Mouse (Mus musculus) stomach, embryonic 14.5 days (tissue): ENCODE data around the gene Polg2. TPM values are rescaled to one million over a fixed set of nuclear protein-coding genes. Genes with fewer than 3 reads are reported as not detected.

ENCODE experiments used
- ATAC-seq: fragments of 200-750 bp; cut with Nextera tagmentation; 2 replicates; pipeline ENCODE4 v1.8.0; 2017; ENCODE audit warnings: low read depth, moderate TSS enrichment; ENCODE audit not compliant: insufficient number of reproducible peaks, insufficient read depth, low FRiP score
- H3K27ac ChIP-seq: fragments of 300-500 bp; sonication (generic); 2 replicates; pipeline ENCODE4 v1.5.1; 2014; ENCODE audit warnings: mild to moderate bottlenecking, low read length, moderate library complexity, mixed read lengths
- H3K27me3 ChIP-seq: fragments of 300-500 bp; sonication (generic); 2 replicates; pipeline ENCODE4 v1.6.1; 2014; ENCODE audit warnings: low read length, control low read depth, mixed read lengths; ENCODE audit not compliant: control insufficient read depth, insufficient read depth
- H3K36me3 ChIP-seq: fragments of 300-500 bp; sonication (generic); 2 replicates; pipeline ENCODE4 v1.6.1; 2014; ENCODE audit warnings: mild to moderate bottlenecking, control low read depth, low read length, moderate library complexity, mixed read lengths; ENCODE audit not compliant: control insufficient read depth, insufficient read depth
- H3K4me1 ChIP-seq: fragments of 300-500 bp; sonication (generic); 2 replicates; pipeline ENCODE4 v1.6.1; 2014; ENCODE audit warnings: low read length, control low read depth, mixed read lengths; ENCODE audit not compliant: control insufficient read depth, insufficient read depth
- H3K4me2 ChIP-seq: fragments of 300-500 bp; sonication (generic); replicated peaks from 2 replicates; pipeline ENCODE4 v1.6.1; 2014; ENCODE audit warnings: low read depth, low read length, control low read depth
- H3K4me3 ChIP-seq: fragments of 300-500 bp; sonication (generic); 2 replicates; pipeline ENCODE4 v1.5.1; 2014; ENCODE audit warnings: low read depth, low read length, control low read depth
- H3K9ac ChIP-seq: fragments of 300-500 bp; sonication (generic); replicated peaks from 2 replicates; pipeline ENCODE4 v1.6.1; 2014; ENCODE audit warnings: low read depth, mild to moderate bottlenecking, control low read depth, low read length, moderate library complexity, mixed read lengths
- H3K9me3 ChIP-seq: fragments of 300-500 bp; sonication (generic); 2 replicates; pipeline ENCODE4 v1.6.1; 2016; ENCODE audit warnings: low read depth, low read length, control low read depth; ENCODE audit not compliant: control insufficient read depth
- WGBS: fragments of 180-500 bp; shearing (Covaris S2); extraction: QIAGEN DNeasy Blood & Tissue Kit; methylation state at CpG from one replicate; pipeline ENCODE4 v1.1.7; 2014; 5-methylcytosine and 5-hydroxymethylcytosine counted together
- polyA plus RNA-seq: library from polyadenylated mRNA; unstranded; fragments of >200 nt; fragmentation: Nextera tagmentation; extraction: Ambion mirVana; gene quantifications from 2 replicates; pipeline ENCODE4 v1.2.1, GENCODE M21; 2014

The Polg2 gene
- polyA plus RNA-seq, 1 experiment from 2014 or later, result 11.8 TPM

- 87% methylated on average over 4 of the region's 4 CpGs for WGBS
- 0 out of 2 replicates have a peak, but pooled peaks cover 3% of the 10 kb centered on the region for H3K9me3 ChIP-seq
- no peak overlapping the region for H3K4me2 ChIP-seq
- H3K27me3 ChIP-seq, result no peaks in the 10 kb centered on the region
- peaks cover 34% of the 10 kb centered on the region for H3K36me3 ChIP-seq
- no peak overlapping the region for H3K4me3 ChIP-seq
- no peak for ATAC-seq
- H3K27ac ChIP-seq, result no peak overlapping the region
- H3K9ac ChIP-seq, result no peak overlapping the region
- peaks cover 14% of the 10 kb centered on the region for H3K4me1 ChIP-seq
Measured at GRCm38 (mm10) chr11:106766611-106767162, 12.7 kb downstream of the Polg2 start.

DNA sequence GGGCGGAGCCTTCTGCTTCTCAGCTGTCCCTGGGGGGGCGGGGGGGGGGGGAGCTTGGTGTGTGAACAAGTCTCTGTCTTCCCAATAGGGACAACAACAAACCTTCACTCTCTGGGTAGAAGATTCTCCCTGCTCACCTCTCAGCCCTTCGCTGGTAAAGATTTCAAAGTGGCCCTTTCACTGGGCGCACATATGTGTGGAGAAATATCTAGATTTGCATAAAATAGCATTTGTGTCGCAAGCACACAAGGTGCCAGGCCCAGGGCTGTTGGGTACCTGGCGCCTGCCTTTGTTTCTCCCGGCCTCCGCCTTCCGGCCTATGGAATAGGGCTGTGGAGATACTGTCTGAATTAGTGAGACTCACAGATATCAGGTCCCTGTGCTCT lies 16.5 kb downstream of the Polg2 start:
- peak overlapping the region; percentile 92 for H3K27ac ChIP-seq
- WGBS, result 63% methylated on average over 9 of the region's 9 CpGs
- H3K4me1 ChIP-seq, result peaks cover 16% of the 10 kb centered on the region
- no peaks in the 10 kb centered on the region for H3K27me3 ChIP-seq
- H3K9me3 ChIP-seq, result 0 out of 2 replicates have a peak, but pooled peaks cover 3% of the 10 kb centered on the region
- H3K36me3 ChIP-seq, result peaks cover 11% of the 10 kb centered on the region; the same call in 1 of the 2 replicates
- no peak; the same call in 1 of the 2 replicates for ATAC-seq
- no peak overlapping the region for H3K9ac ChIP-seq
- H3K4me2 ChIP-seq, result no peak overlapping the region
- no peak overlapping the region for H3K4me3 ChIP-seq

DNA sequence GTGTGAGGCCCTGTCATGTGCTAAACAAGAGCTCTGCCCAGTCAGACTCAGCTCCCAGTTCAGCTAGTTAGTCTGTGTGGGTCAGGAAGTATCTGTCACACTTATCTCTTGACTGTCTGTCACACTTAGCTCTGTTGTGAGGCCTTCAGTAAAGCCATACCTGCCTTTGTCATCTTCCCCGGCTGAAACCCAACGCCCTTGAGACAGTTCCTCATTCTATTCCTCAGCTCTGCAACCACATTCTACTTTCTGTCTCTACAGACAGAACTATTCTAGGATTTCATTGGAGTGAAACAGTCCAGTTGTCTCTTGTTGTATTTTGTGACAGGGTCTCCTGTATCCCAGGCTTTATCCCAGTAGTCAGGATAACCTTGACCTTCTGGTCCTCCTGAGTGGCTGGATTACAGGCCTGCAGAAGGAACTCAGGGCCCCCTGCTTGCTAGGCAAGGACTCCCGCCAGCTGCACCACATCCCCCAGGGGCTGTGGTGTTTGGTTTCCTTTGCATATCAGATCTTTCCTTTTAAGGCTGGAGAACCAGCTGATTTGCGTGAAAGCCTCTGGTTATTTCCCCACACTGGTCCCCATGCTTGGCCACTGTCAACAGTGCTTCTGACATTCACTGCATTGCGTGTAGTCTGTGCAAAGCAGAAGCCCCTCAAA lies 17.1 kb downstream of the Polg2 start:
- 16% methylated on average over 5 of the region's 5 CpGs for WGBS
- H3K9ac ChIP-seq, result 0 out of 2 replicates have a peak overlapping the region, but pooled peaks have one; percentile 10
- H3K4me1 ChIP-seq, result peaks cover 16% of the 10 kb centered on the region
- no peaks in the 10 kb centered on the region for H3K27me3 ChIP-seq
- H3K9me3 ChIP-seq, result no peaks in the 10 kb centered on the region
- peak overlapping the region; percentile 92 for H3K27ac ChIP-seq
- peaks cover 8% of the 10 kb centered on the region; the same call in 1 of the 2 replicates for H3K36me3 ChIP-seq
- ATAC-seq, result peak; percentile 76; the same call in 1 of the 2 replicates
- no peak overlapping the region for H3K4me2 ChIP-seq
- H3K4me3 ChIP-seq, result no peak overlapping the region

DNA sequence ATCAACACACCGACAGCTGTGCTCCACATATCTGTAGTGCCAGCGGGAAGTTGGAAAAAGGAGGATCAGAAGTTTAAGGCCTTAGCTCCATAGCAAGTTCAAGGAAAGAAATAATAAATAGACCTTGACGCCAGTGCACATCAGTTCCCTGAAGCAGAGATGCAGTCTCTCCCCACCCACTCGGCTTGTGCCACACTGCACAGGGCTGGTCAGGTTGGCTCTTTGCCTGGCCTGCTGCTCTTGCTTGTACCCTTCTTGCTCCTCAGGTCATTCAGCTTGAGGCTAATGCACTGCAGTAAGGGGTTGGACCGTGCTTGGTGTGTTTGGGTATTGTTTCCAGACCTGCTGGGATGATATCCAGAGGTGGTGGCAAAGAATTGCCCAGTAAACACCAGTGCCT lies 18.8 kb downstream of the Polg2 start:
- H3K4me3 ChIP-seq, result no peak overlapping the region
- H3K4me2 ChIP-seq, result no peak overlapping the region
- no peaks in the 10 kb centered on the region for H3K9me3 ChIP-seq
- 92% methylated on average over 5 of the region's 5 CpGs for WGBS
- ATAC-seq, result no peak
- no peaks in the 10 kb centered on the region for H3K36me3 ChIP-seq
- no peak overlapping the region for H3K9ac ChIP-seq
- no peak overlapping the region for H3K27ac ChIP-seq
- H3K27me3 ChIP-seq, result no peaks in the 10 kb centered on the region
- H3K4me1 ChIP-seq, result peaks cover 16% of the 10 kb centered on the region

- ATAC-seq, result no peak
- WGBS, result 90% methylated on average over 3 of the region's 3 CpGs
- Histone ChIP-seq H3K4me1 (peaks cover 16% of the 10 kb centered on the region), H3K4me3 (no peak overlapping the region), H3K9ac (no peak overlapping the region), H3K27me3 (no peaks in the 10 kb centered on the region), H3K27ac (no peak overlapping the region; the same call in 1 of the 2 replicates), H3K4me2 (no peak overlapping the region), H3K9me3 (no peaks in the 10 kb centered on the region), H3K36me3 (no peaks in the 10 kb centered on the region)
Measured at GRCm38 (mm10) chr11:106759028-106759427, 20.3 kb downstream of the Polg2 start.

- Histone ChIP-seq H3K27me3 (no peaks in the 10 kb centered on the region), H3K4me3 (no peak overlapping the region), H3K4me2 (no peak overlapping the region), H3K27ac (no peak overlapping the region), H3K36me3 (no peaks in the 10 kb centered on the region), H3K4me1 (peaks cover 4% of the 10 kb centered on the region; the same call in 1 of the 2 replicates), H3K9ac (no peak overlapping the region), H3K9me3 (no peaks in the 10 kb centered on the region)
- no peak for ATAC-seq
- WGBS, result 55% methylated on average over 5 of the region's 5 CpGs
Measured at GRCm38 (mm10) chr11:106755583-106755982, 23.8 kb downstream of the Polg2 start.

GRCm38 (mm10) chr11:106753314-106753713 lies 26.0 kb downstream of the Polg2 start:
- Histone ChIP-seq H3K27ac (no peak overlapping the region), H3K9ac (no peak overlapping the region), H3K4me1 (peaks cover 4% of the 10 kb centered on the region; the same call in 1 of the 2 replicates), H3K4me2 (no peak overlapping the region), H3K9me3 (no peaks in the 10 kb centered on the region), H3K36me3 (no peaks in the 10 kb centered on the region), H3K4me3 (no peak overlapping the region), H3K27me3 (no peaks in the 10 kb centered on the region)
- WGBS, result 81% methylated on average over 6 of the region's 6 CpGs
- ATAC-seq, result no peak

GRCm38 (mm10) chr11:106752103-106752502 lies 27.2 kb downstream of the Polg2 start:
- Histone ChIP-seq H3K27me3 (no peaks in the 10 kb centered on the region), H3K27ac (no peak overlapping the region), H3K4me3 (no peak overlapping the region), H3K36me3 (no peaks in the 10 kb centered on the region), H3K9ac (no peak overlapping the region), H3K4me1 (peaks cover 4% of the 10 kb centered on the region; the same call in 1 of the 2 replicates), H3K9me3 (no peaks in the 10 kb centered on the region), H3K4me2 (no peak overlapping the region)
- WGBS, result 75% methylated on average over 7 of the region's 7 CpGs
- no peak for ATAC-seq
